Comparison of ENCODE assay signal across 8 mouse cellular contexts in genomic region chr4:95049884-95050517, GRCm38 (mm10). TPM values are rescaled to one million over a fixed set of nuclear protein-coding genes. Genes with fewer than 3 reads are reported as not detected.
DNase-seq lines count a peak whose midpoint lies in the region; ATAC-seq and TF ChIP-seq lines count a peak whose summit lies in the region.

No protein-coding gene starts in this region.

- no peaks in the 10 kb centered on the region for H3K36me3 ChIP-seq in ES-E14 (ENCODE audit: control insufficient read depth, insufficient read depth, low read length, poor library complexity, severe bottlenecking)
- no peaks in the 10 kb centered on the region for H3K36me3 ChIP-seq in hindbrain, embryonic 14.5 days (replicated peaks; ENCODE audit: control insufficient read depth, insufficient read depth)

- peak; percentile 31 for DNase-seq in ES-E14 (ENCODE audit: low read depth, low spot score)
- peak; percentile 78 to 89 for DNase-seq in cerebellum, adult 18-20 months
- peak; percentile 50 to 62 for DNase-seq in frontal cortex, postnatal 14 days (ENCODE audit: low spot score in 2 of 2)
- DNase-seq in hindbrain, embryonic 14.5 days (ENCODE audit: low spot score): peak; percentile 76
- peak; percentile 62 to 68 for DNase-seq in left cerebral cortex, adult 18-20 months (ENCODE audit: low spot score in 2 of 2)
- peak; percentile 91 to 93 for DNase-seq in lung, postnatal 4 days
- DNase-seq in right cerebral cortex, adult 2 months (ENCODE audit: low spot score in 2 of 2): peak; percentile 31 to 63
- peak; percentile 67 for DNase-seq in urinary bladder, adult 2 months (ENCODE audit: low spot score)

- no peaks in the 10 kb centered on the region for H3K9me3 ChIP-seq in ES-E14 (ENCODE audit: control insufficient read depth, insufficient read depth, low read depth, low read length)
- no peaks in the 10 kb centered on the region for H3K9me3 ChIP-seq in hindbrain, embryonic 14.5 days (ENCODE audit: control insufficient read depth, low read length)

- in situ Hi-C loops in ES-E14 (cut with MboI; ENCODE audit: low sequenced_read_pairs in 2 of 2, unreplicated experiment in 2 of 2): no loop called here

- H3K4me1 ChIP-seq in ES-E14 (ENCODE audit: control insufficient read depth in 2 of 2, insufficient read depth in 2 of 2, low read length in 2 of 2, poor library complexity in 1 of 2): peaks cover 0 to 2% of the 10 kb centered on the region in 2 experiments; a peak in 1 of 4 replicates
- H3K4me1 ChIP-seq in hindbrain, embryonic 14.5 days (replicated peaks; ENCODE audit: control insufficient read depth, insufficient read depth, low read length): peaks cover 25% of the 10 kb centered on the region

- peak overlapping the region; percentile 86 for H3K9ac ChIP-seq in ES-E14 (ENCODE audit: insufficient read depth, low read depth, low read length, poor library complexity, severe bottlenecking)
- peak overlapping the region; percentile 70 for H3K9ac ChIP-seq in hindbrain, embryonic 14.5 days

- H3K4me3 ChIP-seq in ES-E14 (ENCODE audit: insufficient read depth in 1 of 2, low read depth in 1 of 2, low read length in 2 of 2, poor library complexity in 1 of 2, severe bottlenecking in 1 of 2): peak overlapping the region; percentile 71 to 76
- H3K4me3 ChIP-seq in hindbrain, embryonic 14.5 days (replicated peaks; ENCODE audit: low read length): peak overlapping the region; percentile 62

- WGBS in hindbrain, embryonic 14.5 days: under 1% methylated on average over 34 of the region's 34 CpGs

- no peak overlapping the region for H3K27ac ChIP-seq in ES-E14 (ENCODE audit: insufficient read depth, low read depth, low read length, poor library complexity, severe bottlenecking)
- peak overlapping the region; percentile 96 for H3K27ac ChIP-seq in hindbrain, embryonic 14.5 days

- peak overlapping the region; percentile 85 for H3K4me2 ChIP-seq in hindbrain, embryonic 14.5 days (replicated peaks)

- no peak for ATAC-seq in hindbrain, embryonic 14.5 days (ENCODE audit: low FRiP score)

- H3K27me3 ChIP-seq in hindbrain, embryonic 14.5 days (ENCODE audit: control insufficient read depth, insufficient read depth, low read length): no peaks in the 10 kb centered on the region

TF ChIP-seq in ES-E14, 5 proteins besides CTCF, POLR2A, EP300 and RAD21:
- TF ChIP-seq MAFK (IDR thresholded peaks at IDR 0.05; ENCODE audit: insufficient read depth, low read depth, low read length): no peak
- TF ChIP-seq HCFC1 (IDR thresholded peaks at IDR 0.05; ENCODE audit: borderline replicate concordance, insufficient read depth, low read length): no peak
- TF ChIP-seq ZC3H11A (IDR thresholded peaks at IDR 0.05; ENCODE audit: borderline replicate concordance, low read depth, low read length): no peak
- peak; percentile 62 for TF ChIP-seq ZNF384 (IDR thresholded peaks at IDR 0.05; ENCODE audit: low read depth, low read length)
- no peak for TF ChIP-seq CHD2 (IDR thresholded peaks at IDR 0.05; ENCODE audit: low read depth, low read length)

RNA-seq across cellular contexts. Expression of gene Jun, which starts 2.0 kb away (rescaled TPM):
- total RNA-seq in ES-E14 (2012; rRNA removed): 9.5 and 16.6 TPM in 2 replicates
- polyA plus RNA-seq in hindbrain, embryonic 14.5 days (2014; fragmentation: Nextera tagmentation; extraction: Ambion mirVana): 34.7 and 35.2 TPM in 2 replicates
- total RNA-seq in left cerebral cortex, adult 18-20 months (2021): 10 to 100 TPM; 53.8 to 60.5 TPM
- 32.3 and 39.6 TPM in 2 replicates for polyA plus RNA-seq in urinary bladder, adult 2 months (2012; rRNA removed)

Comparison
In these comparisons a context has a peak if more than half of its experiments do, and no peak if none do; other contexts are left out.
1. DNase-seq: peak in every context shown above with its lines; median percentile 92 in lung, postnatal 4 days; 84 in cerebellum, adult 18-20 months; 76 in hindbrain, embryonic 14.5 days; 67 in urinary bladder, adult 2 months; 65 in left cerebral cortex, adult 18-20 months; 56 in frontal cortex, postnatal 14 days; 47 in right cerebral cortex, adult 2 months; 31 in ES-E14.